Mouse (Mus musculus) brown adipose tissue, adult 24 weeks (tissue): Measurements from ENCODE around the gene Gm9495. TPM values are rescaled to one million over a fixed set of nuclear protein-coding genes. Genes with fewer than 3 reads are reported as not detected.
"Not testable (repeated sequence)": the region's sequence is repeated elsewhere in the genome, so short reads cannot be mapped to it uniquely, and the experiment has no call there.

Source experiments
- H3K27ac ChIP-seq: fragments of 200-500 bp; replicated peaks from 2 replicates; pipeline ENCODE4 v1.5.1; 2012; ENCODE audit warnings: low read depth, mild to moderate bottlenecking, low read length
- H3K4me1 ChIP-seq: fragments of 200-500 bp; 2 replicates; pipeline ENCODE4 v1.6.1; 2012; ENCODE audit warnings: low read length, mixed read lengths; ENCODE audit not compliant: control insufficient read depth, insufficient read depth, insufficient read length
- H3K4me3 ChIP-seq: fragments of 200-500 bp; 2 replicates; pipeline ENCODE4 v1.5.1; 2012; ENCODE audit warnings: low read depth, mild to moderate bottlenecking, low read length, moderate library complexity; ENCODE audit not compliant: insufficient read depth
- polyA plus RNA-seq: library from polyadenylated mRNA; stranded (reverse); fragments of >200 nt; gene quantifications from 2 replicates; pipeline ENCODE4 v1.2.4, GENCODE M21; 2012; ENCODE audit not compliant: missing spikeins, insufficient read depth, insufficient read length

The Gm9495 gene
- polyA plus RNA-seq: not detected in 2 replicates

DNA sequence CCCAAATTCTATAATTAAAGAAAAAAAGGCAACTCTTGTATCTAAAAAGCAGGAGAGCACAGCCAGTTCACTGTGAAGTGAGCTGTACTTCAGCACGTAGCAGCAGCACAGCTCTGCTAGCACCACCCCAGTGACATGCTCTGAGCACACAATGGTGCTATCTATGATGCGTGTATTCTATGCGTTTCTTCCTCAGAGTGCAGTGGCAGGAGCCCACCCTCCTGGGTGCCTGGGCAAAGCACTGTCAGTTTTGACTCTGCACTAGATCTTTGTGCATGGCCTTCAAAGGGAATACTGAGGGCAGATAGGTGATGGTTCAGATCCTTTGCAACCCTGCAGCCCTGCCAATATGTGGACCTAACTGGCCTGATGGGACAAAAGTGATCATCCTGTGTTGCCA is at the start of gene Gm9495:
TSS of gene Gm9495 (minus strand) at position 101 of the 400 bp plus-strand sequence.
- not testable (repeated sequence) for H3K27ac ChIP-seq, H3K4me1 ChIP-seq, H3K4me3 ChIP-seq

- not testable (repeated sequence) for H3K27ac ChIP-seq, H3K4me3 ChIP-seq, H3K4me1 ChIP-seq
These were observed 21.6 kb upstream of the Gm9495 start for GRCm38 (mm10) chr8:69474946-69475345.

DNA sequence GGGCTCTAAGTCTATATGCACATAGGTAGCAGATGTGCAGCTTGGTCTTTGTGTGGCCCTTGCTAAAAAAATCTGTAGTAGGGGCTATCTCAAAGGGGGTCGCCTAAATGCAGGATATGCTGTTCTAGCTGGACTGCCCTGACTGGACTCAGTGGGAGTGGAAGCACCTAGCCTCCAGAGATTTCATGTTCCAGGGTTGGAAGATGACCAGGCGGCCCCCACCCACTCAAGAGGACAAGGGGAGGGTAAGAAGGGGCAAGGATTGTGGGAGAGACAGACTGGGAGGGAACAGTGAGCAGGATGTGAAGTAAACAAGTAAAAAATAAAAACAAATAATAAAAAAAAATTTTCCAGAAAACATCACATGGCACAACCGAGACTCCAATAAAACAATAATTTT is 33.3 kb downstream of the Gm9495 start:
- not testable (repeated sequence) for H3K4me3 ChIP-seq, H3K4me1 ChIP-seq, H3K27ac ChIP-seq

DNA sequence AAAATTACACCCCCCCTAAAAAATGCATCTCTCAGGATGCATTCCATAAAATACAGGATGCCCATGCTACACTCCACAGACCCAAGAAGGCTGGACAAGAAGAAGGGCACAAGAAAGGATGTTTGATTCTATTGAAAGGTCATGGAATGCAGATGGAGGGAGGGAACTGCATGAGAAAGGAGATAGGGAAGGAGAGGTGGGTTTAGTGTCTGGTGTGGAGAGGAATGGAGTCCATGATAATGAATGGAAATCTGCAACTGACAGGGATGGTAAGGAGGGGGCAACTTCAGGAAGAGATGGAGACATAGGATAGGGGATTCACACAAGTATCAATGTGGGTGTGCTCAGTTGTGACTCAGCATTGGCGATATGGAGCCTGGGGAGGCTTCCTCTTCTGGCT is 39.0 kb downstream of the Gm9495 start:
- Histone ChIP-seq H3K4me1 (no peaks in the 10 kb centered on the region), H3K27ac (no peak overlapping the region), H3K4me3 (no peak overlapping the region)

DNA sequence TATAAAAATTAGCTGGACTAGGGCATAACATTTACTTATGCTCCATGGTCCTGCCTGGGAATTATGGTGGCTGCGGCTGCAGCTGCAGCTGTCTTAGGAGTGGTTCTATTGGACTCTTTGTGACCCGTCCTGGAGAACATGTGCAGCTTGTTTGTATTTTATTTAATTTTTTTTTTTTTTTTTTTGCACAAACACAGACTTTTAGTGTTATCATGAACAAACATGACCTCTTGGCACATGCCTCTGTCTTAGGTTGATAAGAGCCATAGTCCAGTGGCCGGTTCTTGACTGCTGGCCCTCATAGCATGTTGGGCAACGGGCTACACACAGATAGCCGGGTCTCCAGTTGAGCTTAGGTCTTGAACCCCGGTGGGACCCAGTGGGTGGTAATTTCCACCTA is 48.6 kb downstream of the Gm9495 start:
- H3K27ac ChIP-seq: no peak overlapping the region
- no peaks in the 10 kb centered on the region for H3K4me1 ChIP-seq
- no peak overlapping the region for H3K4me3 ChIP-seq

- H3K27ac ChIP-seq: peak overlapping the region; percentile 44; the same call in 1 of the 2 replicates
These were observed 53.4 kb downstream of the Gm9495 start for GRCm38 (mm10) chr8:69399956-69400443.

DNA sequence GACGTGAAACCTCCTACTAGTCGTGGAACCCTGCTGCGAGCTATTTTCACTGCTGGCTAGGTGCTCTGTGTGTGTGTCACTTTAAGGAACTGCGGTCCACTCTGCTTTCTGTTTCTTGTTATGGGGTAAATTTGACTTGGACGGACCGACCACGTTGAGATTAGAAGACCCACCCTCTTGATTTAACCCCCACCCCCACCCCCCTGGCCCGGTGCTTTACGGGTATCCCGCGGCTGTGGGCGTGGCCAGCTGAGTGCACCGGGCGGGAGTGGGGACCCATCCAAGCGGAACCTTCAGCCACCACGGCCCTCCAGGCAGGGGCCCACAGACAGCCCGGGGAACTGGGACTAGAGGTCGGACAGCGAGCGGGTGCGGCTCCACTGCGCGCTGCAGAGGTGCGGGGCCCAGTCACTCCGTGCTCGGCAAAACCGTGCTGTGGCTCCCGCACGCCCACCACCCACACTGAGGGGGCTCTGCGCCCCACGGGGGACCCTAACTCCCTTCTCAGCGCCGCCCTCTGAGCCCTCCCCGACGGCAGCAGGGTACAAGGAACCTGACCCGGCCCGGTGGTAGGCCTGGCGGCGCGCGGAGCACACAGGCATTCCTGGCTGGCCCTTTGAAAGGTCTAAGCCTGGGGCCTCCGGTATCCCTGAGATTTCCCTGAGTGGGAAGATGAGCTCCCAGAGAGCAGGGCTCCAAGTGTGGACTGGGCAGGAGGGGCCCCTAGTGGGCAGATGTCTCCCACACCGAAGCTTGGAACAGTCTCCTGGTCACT is 54.0 kb downstream of the Gm9495 start:
- H3K4me3 ChIP-seq: peak overlapping the region; percentile 96
- peak overlapping the region; percentile 44 for H3K27ac ChIP-seq
- peaks cover 2% of the 10 kb centered on the region; the same call in 1 of the 2 replicates for H3K4me1 ChIP-seq

More at GRCm38 (mm10) chr8:69399956-69400443, 53.4 kb downstream of the Gm9495 start:
- Histone ChIP-seq H3K4me1 (0 out of 2 replicates have a peak, but pooled peaks cover 2% of the 10 kb centered on the region), H3K4me3 (peak overlapping the region; percentile 96)

- Histone ChIP-seq H3K4me3 (no peak overlapping the region), H3K4me1 (peaks cover 4% of the 10 kb centered on the region; the same call in 1 of the 2 replicates), H3K27ac (no peak overlapping the region)
These were observed 57.2 kb downstream of the Gm9495 start for GRCm38 (mm10) chr8:69396196-69396595.

GRCm38 (mm10) chr8:69395050-69395789 is 58.1 kb downstream of the Gm9495 start:
- Histone ChIP-seq H3K4me1 (peaks cover 4% of the 10 kb centered on the region; the same call in 1 of the 2 replicates), H3K4me3 (peak overlapping the region; percentile 94), H3K27ac (peak overlapping the region; percentile 69)

GRCm38 (mm10) chr8:69384361-69384760 is 69.0 kb downstream of the Gm9495 start:
- H3K4me3 ChIP-seq: no peak overlapping the region
- no peaks in the 10 kb centered on the region for H3K4me1 ChIP-seq
- H3K27ac ChIP-seq: no peak overlapping the region

Other genes starting within 250 kb of the Gm9495 start
- gene Zfp930, start 244.5 kb downstream of the Gm9495 start, polyA plus RNA-seq: 11.3 and 12.9 TPM in 2 replicates
- gene D130040H23Rik, start 182.5 kb downstream of the Gm9495 start, polyA plus RNA-seq: not detected in 2 replicates
- gene Gm7697, start 69.4 kb upstream of the Gm9495 start, polyA plus RNA-seq: not detected in 2 replicates
- gene Zfp868, start 172.0 kb upstream of the Gm9495 start, polyA plus RNA-seq: 6.7 and 7.7 TPM in 2 replicates
- gene Zfp964, start 200.9 kb upstream of the Gm9495 start, polyA plus RNA-seq: 1.8 and 2.6 TPM in 2 replicates